Mouse (Mus musculus): Measurements from ENCODE around the gene Pdzd9.
A peak's percentile ranks its signal among the peaks of the same experiment; 100 is the strongest.

Gene Pdzd9

DNA sequence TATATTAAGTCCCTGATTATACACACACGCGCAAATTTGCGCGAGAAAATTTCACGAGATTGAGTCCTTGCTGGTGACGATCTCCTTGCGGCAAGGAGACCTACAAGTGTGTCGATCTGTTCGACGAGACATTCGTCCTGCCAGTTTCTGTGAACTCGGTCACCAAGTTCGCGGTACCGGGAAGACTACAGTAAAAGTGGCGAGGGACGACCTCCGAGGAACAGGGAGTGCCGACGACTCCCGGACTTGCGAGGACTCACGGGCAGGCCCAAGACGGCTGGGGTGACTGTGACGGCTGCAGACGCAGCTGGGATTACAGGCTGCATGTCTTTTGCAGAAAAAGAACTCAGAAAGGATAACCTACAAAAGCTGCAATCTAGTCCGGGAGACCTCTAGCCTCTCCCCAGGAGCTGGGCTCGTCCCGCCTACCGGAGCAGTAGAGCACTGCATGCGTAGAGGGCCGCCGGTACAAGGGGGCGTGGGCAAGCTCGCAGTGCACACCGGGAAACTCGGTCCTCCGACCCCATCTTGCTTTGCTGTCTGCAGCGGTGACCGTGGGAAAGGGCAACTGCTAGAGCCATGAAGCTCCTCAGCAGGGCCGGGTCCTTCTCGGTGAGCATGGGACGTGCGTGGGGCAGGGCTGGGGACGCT, 35.3 kb downstream of the Pdzd9 start, which contains the start of gene Uqcrc2:
TSS of gene Uqcrc2 (plus strand) at position 466 of the 651 bp plus-strand sequence.
- DNase-seq, result peak; percentile 85

- DNase-seq, result no peak
Measured at GRCm38 (mm10) chr7:120634301-120634700, 35.8 kb downstream of the Pdzd9 start.

DNA sequence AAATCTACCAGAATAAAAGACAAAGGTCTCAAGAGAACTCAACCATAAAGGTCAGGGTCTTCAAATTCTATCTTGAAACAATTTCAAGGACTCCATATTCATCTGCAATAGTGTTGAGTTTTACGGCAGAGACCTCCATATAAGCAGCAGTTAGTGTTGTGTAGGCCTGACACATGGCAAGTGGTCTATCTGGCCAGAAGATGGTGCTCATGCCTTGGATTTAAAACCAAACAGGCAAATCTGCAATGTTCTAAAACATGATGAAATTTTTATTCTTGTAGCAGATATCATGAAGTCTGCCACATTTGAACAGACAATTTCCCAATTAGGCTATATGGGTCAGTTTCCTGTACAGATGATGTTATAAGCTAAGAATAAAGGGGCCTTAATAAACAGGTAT, 37.6 kb downstream of the Pdzd9 start:
- DNase-seq, result peak; percentile 9

DNA sequence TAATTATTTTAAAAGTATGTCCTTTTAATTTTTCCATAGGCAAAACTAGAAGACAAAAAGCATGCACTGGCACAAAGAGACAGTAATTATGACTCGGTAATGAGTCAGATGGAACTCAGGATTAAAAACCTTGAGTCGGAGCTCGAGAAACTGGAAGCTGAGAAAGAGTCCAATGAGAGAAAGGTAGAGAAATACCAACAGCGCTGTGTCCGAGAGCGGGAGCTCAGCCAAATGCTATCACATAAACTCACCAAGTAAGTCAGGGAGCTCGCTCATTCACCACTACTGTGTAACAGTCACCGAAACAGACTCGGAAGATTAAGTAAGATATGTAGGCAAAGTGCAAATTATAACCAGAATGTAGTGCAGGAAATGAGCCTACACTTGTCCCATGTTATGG, 49.3 kb downstream of the Pdzd9 start:
- DNase-seq, result no peak

DNA sequence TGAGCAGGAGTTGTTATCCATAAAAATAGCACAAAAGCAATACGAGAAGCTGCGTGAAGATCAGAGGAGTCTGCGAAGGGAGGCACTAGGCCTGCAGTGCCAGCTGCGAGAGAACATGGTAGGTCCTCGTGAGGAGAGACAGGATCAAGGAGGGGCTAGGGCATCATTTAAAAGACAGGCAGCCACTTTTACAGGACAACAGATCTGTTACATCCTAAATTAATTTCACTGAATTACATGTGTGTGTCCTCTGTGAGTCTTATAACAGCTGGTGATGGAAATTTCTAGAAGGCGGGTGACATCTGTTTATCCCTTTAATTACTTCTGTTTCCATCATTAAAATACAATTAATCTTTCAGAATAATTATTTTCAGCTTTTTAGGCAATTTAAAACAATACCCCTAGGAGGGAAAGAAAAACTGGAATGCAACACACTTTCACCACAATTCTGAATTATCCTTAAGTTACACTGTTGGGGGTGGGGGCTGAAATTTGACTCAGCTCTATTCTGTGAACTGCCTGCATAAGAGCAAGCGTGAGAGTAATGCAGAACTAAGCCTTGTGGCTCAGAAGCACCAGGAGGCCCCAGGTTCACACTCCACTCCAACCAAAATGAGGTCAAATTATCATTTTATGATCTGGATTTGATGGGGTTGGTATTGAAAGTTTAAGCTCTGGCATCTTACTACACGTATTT, 49.9 kb downstream of the Pdzd9 start:
- DNase-seq, result no peak

Data from right cerebral cortex, postnatal 14 days (tissue).